Mouse (Mus musculus) megakaryocyte, embryonic 14.5 days (primary cell): Measurements from ENCODE around the gene Ppp2ca.

Experiments
- FLI1 ChIP-seq: IDR thresholded peaks from 2 replicates; pipeline ENCODE4 v1.6.1; 2012; ENCODE audit warnings: low read length, inconsistent platforms, mixed read lengths
- GATA1 ChIP-seq: IDR thresholded peaks from 3 replicates; pipeline ENCODE4 v1.6.1; 2012; ENCODE audit warnings: mixed read lengths, low read length, inconsistent platforms, borderline replicate concordance

DNA sequence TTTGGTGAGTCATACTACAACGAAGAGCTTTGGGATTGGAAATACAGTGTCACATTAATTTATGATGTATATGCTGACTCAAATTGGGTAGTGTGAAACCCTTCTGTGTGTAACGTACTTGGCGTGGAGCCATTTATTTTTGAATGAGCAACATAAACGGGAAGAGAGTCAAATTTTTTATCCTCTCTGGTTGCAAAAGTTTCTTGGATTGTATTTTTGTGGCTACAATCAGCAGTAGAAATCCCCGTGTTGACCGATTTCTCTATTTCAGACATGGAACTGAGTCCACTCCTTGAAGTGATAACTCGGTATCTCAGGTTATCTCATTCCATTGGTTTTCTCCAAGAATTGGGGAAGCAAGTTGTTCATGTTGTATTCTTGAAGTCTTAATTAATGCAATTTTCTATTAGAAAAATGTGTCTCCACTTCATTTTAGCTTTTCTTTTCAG, 1.3 kb downstream of the Ppp2ca start:
- TF ChIP-seq GATA1: no peak
- TF ChIP-seq FLI1: no peak
